In genomic region chr10:18904108-18904507, GRCm38 (mm10) we compare ENCODE assay signal across 9 mouse cellular contexts. TPM values are rescaled to one million over a fixed set of nuclear protein-coding genes. Genes with fewer than 3 reads are reported as not detected.
DNase-seq lines count a peak whose midpoint lies in the region; ATAC-seq and TF ChIP-seq lines count a peak whose summit lies in the region.
"Had no signal": no experiment of that assay in that cellular context is flagged by ENCODE, and none has a peak within 500 bp of the region (broad histone marks: within the 10 kb centered on the region; RNA-seq: fewer than 3 reads in every experiment).

No protein-coding gene starts in this region.

- peak; percentile 85 for ATAC-seq in megakaryocyte, adult 5-6 weeks (ENCODE audit: poor library complexity, severe bottlenecking)

- no peaks in the 10 kb centered on the region for H3K36me3 ChIP-seq in testis, adult 2 months (ENCODE audit: control insufficient read depth, insufficient read depth, low read length)
- H3K36me3 ChIP-seq: neural tube, embryonic 13.5 days had no signal

- WGBS in cerebellum, adult 2 months, result 31% methylated on average over 6 of the region's 6 CpGs

- no peaks in the 10 kb centered on the region for H3K27me3 ChIP-seq in testis, adult 2 months (ENCODE audit: control insufficient read depth, insufficient read depth, low read length)
- no peaks in the 10 kb centered on the region for H3K27me3 ChIP-seq in cerebellum, adult 2 months (ENCODE audit: control insufficient read depth, insufficient read depth, low read length)
- H3K27me3 ChIP-seq: neural tube, embryonic 13.5 days had no signal

- H3K4me1 ChIP-seq in testis, adult 2 months (ENCODE audit: control insufficient read depth, insufficient read depth, low read length), result peaks cover 2% of the 10 kb centered on the region; the same call in 1 of the 2 replicates
- H3K4me1 ChIP-seq in cerebellum, adult 2 months (ENCODE audit: control insufficient read depth, insufficient read depth, low read length), result no peaks in the 10 kb centered on the region
- H3K4me1 ChIP-seq: neural tube, embryonic 13.5 days had no signal

- no peak for TF ChIP-seq POLR2A in testis, adult 2 months (IDR thresholded peaks at IDR 0.05; ENCODE audit: control insufficient read depth, low read depth, low read length)
- TF ChIP-seq POLR2A in cerebellum, adult 2 months (IDR thresholded peaks at IDR 0.05; ENCODE audit: borderline replicate concordance, insufficient read depth, low read length), result no peak

- H3K4me3 ChIP-seq in testis, adult 2 months (ENCODE audit: control insufficient read depth, low read depth, low read length), result no peak overlapping the region
- no peak overlapping the region for H3K4me3 ChIP-seq in cerebellum, adult 2 months (replicated peaks; ENCODE audit: insufficient read depth, low read depth, low read length)
- H3K4me3 ChIP-seq: neural tube, embryonic 13.5 days had no signal

- TF ChIP-seq CTCF in testis, adult 2 months (IDR thresholded peaks at IDR 0.05; ENCODE audit: control insufficient read depth, insufficient read depth, insufficient replicate concordance, low read depth, low read length), result peak; percentile 77; the same call in 1 of the 2 replicates
- TF ChIP-seq CTCF in cerebellum, adult 2 months (IDR thresholded peaks at IDR 0.05; ENCODE audit: borderline replicate concordance, insufficient read depth, low read depth, low read length), result peak; percentile 88

- peak; percentile 6 for DNase-seq in heart, adult 8-10 months (ENCODE audit: low spot score)
- no peak for DNase-seq in heart, adult 9 months (ENCODE audit: low spot score in 2 of 2)
- DNase-seq in testis, postnatal 14 days (ENCODE audit: low spot score), result no peak
- DNase-seq in cerebellum, adult 2 months, result peak; percentile 24 to 49
- DNase-seq in heart, postnatal 4 days, result peak; percentile 68
- DNase-seq in thymus, postnatal 25 days, result peak; percentile 66

- H3K27ac ChIP-seq in testis, adult 2 months (ENCODE audit: control insufficient read depth, insufficient read depth, low read depth, low read length), result no peak overlapping the region
- H3K27ac ChIP-seq in cerebellum, adult 2 months (ENCODE audit: insufficient read depth, low read length), result no peak overlapping the region
- H3K27ac ChIP-seq: neural tube, embryonic 13.5 days had no signal

RNA-seq across cellular contexts. Expression of gene Perp, which starts 59.3 kb away (rescaled TPM):
- 100 to 1,000 TPM in 1 of 4 experiments, 10 to 100 TPM in 3; 89.1 to 100 (median 90.9) TPM for total RNA-seq in heart, adult 8-10 months (2022)
- 1.3 and 3.9 TPM in 2 replicates for polyA plus RNA-seq in testis, adult 2 months (2012; rRNA removed)
- polyA plus RNA-seq in cerebellum, adult 2 months (2012; rRNA removed), result 5.1 and 7.9 TPM in 2 replicates
- 100 to 1,000 TPM; 226 to 239 TPM for total RNA-seq in heart, postnatal 4 days (2021)
- 2.8 and 3.1 TPM in 2 replicates for total RNA-seq in megakaryocyte, adult 5-6 weeks (2015)
- 4.1 and 4.6 TPM in 2 replicates for total RNA-seq in megakaryocyte, adult 5-6 weeks (2017)

Comparison
In these comparisons a context has a peak if more than half of its experiments do, and no peak if none do; other contexts are left out.
1. DNase-seq: peak in heart, adult 8-10 months (single experiment), cerebellum, adult 2 months (2 of 2), heart, postnatal 4 days (single experiment) and thymus, postnatal 25 days (single experiment); none in heart, adult 9 months (0 of 2) and testis, postnatal 14 days (single experiment).
2. RNA of gene Perp, which starts 59.3 kb away (total RNA-seq): 226 to 239 TPM in heart, postnatal 4 days and 89.1 to 100 TPM in heart, adult 8-10 months; 2.8 to 4.6 TPM in megakaryocyte, adult 5-6 weeks; every median in the first group is over 10 times any median in the second.